Mouse (Mus musculus) left cerebral cortex, postnatal 36 days (tissue): ENCODE measurements at regions not wholly inside any gene's neighbourhood (a gene's known extent, or its start where the extent isn't known, plus 50 kb on each side); places are given as distances from the start of the nearest gene placed in this dataset.

Experiments
- DNase-seq, 2 experiments: peaks; one replicate each; pipeline ENCODE4 v3.0.0; 2021 to 2022; ENCODE audit warnings: low spot score in 2 of 2, mixed read lengths in 1 of 2
- intact Hi-C: fragments of 180-260 bp; cut with DNase I; formaldehyde crosslinking; loops from one replicate; pipeline ENCODE4 v1.15.1; 2025

DNA sequence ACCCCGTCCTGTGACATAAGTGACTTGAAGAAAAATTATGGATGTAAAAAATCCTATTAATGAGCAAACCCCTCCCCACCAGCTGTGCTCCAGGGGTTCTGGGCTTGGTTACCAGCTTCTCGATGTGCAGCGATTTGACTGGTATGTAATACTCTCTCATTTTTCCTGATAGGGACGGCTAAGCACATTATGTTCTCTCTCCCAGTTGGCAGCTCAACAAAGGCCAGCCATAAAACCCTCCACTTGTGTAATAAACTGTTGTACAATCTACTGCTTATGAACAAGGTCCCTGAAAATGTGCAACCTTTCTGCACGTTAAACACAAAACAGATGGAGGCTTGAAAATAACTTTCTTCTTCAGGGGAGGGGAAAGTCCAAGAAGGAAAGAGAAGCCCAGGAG, 98.0 kb upstream of the Myocd start:
- intact Hi-C loops, result no loop called here
- DNase-seq, result no peak

- DNase-seq, result no peak
- intact Hi-C loops, result no loop called here
Measured at GRCm38 (mm10) chr11:65366677-65367370, 97.0 kb upstream of the Myocd start.

GRCm38 (mm10) chr11:65365751-65366559, 96.2 kb upstream of the Myocd start:
- intact Hi-C loops, result no loop called here

GRCm38 (mm10) chr11:65364910-65365309, 95.1 kb upstream of the Myocd start:
- no peak for DNase-seq
- intact Hi-C loops, result no loop called here

More at GRCm38 (mm10) chr11:65365751-65366559, 96.2 kb upstream of the Myocd start:
- DNase-seq, result peak in 1 of 2 experiments; percentile 13

- DNase-seq, result no peak
Measured at GRCm38 (mm10) chr11:65363846-65364245, 94.1 kb upstream of the Myocd start.

GRCm38 (mm10) chr11:65360729-65361128, 90.9 kb upstream of the Myocd start:
- no peak for DNase-seq
- intact Hi-C loops, result no loop called here

More at GRCm38 (mm10) chr11:65363846-65364245, 94.1 kb upstream of the Myocd start:
- intact Hi-C loops, result no loop called here

GRCm38 (mm10) chr11:65358908-65359307, 89.1 kb upstream of the Myocd start:
- DNase-seq, result no peak
- intact Hi-C loops, result no loop called here

- intact Hi-C loops, result no loop called here
- DNase-seq, result no peak
Measured at GRCm38 (mm10) chr11:65352516-65352915, 82.7 kb upstream of the Myocd start.

GRCm38 (mm10) chr11:65349013-65349412, 79.2 kb upstream of the Myocd start:
- intact Hi-C loops, result no loop called here
- no peak for DNase-seq

DNA sequence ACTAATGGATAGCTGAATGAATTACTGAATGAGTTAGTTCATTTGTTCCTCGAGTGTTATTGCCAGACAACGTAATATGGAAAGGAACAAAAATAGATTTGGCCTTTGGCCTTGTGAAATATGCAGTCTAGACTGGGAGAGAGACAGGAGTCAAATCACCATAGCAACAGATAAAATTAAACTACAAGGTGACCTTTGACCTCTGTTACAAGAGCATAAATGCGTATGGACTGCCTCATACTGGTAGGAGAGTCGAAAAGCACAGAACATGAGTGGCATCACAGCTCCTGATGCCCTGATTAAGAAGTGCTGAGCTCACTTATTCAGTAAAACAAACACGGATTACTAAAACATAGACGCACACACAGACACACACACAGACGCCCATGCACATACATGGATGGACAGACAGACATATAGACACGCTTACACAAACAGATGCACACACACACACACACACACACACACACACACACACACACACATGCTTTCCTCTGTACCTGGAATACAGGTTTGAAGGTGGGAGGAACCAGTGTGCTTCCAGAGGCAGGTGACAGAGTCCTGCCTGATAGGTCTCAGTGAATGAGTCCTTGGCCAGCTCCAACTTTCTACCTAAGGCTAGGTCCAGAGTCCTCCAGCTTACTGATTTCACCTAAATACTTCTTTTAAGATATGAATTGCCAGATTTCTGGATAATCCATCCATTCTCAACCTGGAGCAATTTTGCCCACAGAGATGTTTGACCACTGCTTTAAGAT, 72.1 kb upstream of the Myocd start:
- DNase-seq, result no peak
- intact Hi-C loops, result no loop called here

DNA sequence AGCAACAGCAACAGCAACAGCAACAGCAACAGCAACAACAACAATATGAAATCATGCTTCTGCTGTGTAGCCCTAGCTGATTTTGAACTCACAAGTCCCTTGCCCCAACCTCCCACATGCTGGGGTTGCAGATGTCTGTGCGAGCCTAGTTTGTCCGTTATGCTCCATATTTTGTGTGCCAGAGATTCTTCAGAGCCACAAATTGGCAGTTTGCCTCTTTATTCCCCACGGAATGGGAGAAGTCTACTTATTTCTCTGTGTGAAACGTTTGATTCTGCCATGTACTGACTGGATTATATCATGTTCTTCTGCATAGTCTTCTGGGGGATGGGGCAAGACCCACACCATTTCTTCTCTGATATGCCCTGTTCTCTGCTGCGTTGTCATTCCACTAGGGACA, 64.5 kb upstream of the Myocd start:
- no peak for DNase-seq
- intact Hi-C loops, result no loop called here

GRCm38 (mm10) chr11:65333101-65333500, 63.3 kb upstream of the Myocd start:
- DNase-seq, result no peak
- intact Hi-C loops, result no loop called here

DNA sequence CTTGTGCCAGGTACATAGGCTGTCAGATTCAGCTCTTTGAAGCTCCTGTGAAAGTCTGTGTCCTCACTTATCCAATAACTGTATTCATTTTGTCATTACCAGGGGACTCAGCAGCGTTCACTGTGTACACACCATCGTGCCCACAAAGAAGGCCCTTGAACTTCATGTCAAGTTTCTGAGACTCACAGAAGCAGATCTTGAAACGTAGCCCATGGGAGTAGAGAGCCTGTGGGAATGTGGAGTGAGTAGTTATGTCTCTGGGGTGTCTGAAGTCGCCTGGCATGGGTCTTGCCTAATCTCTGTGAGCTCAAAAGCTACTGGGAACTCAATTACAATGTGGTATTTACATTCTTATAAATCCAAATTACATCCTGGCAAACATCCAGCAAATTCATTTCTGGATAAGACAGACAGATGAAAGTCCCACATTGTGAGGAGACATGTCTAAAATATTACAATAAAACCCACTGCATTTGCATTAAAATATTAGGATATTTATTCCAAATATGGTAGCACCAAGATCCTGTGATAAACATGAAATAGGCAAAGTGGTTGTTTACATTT, 53.2 kb upstream of the Myocd start:
- DNase-seq, result no peak
- intact Hi-C loops, result no loop called here
